Mouse (Mus musculus) liver, embryonic 12.5 days (tissue): ENCODE measurements around the gene Mt1. TPM values are rescaled to one million over a fixed set of nuclear protein-coding genes. Genes with fewer than 3 reads are reported as not detected.
A peak's percentile ranks its signal among the peaks of the same experiment; 100 is the strongest.

Experiments
- ATAC-seq: fragments of 200-750 bp; cut with Nextera tagmentation; 2 replicates; pipeline ENCODE4 v1.8.0; 2017; ENCODE audit warnings: moderate number of reproducible peaks, mild to moderate bottlenecking, moderate library complexity
- H3K27ac ChIP-seq: fragments of 300-500 bp; sonication (generic); 2 replicates; pipeline ENCODE4 v1.5.1; 2016; ENCODE audit warnings: mild to moderate bottlenecking
- H3K27me3 ChIP-seq: fragments of 300-500 bp; sonication (generic); replicated peaks from 2 replicates; pipeline ENCODE4 v1.6.1; 2016; ENCODE audit warnings: mild to moderate bottlenecking, moderate library complexity
- H3K36me3 ChIP-seq: fragments of 300-500 bp; sonication (generic); 2 replicates; pipeline ENCODE4 v1.6.1; 2016; ENCODE audit warnings: mild to moderate bottlenecking, moderate library complexity
- H3K4me1 ChIP-seq: fragments of 300-500 bp; sonication (generic); 2 replicates; pipeline ENCODE4 v1.6.1; 2016
- H3K4me2 ChIP-seq: fragments of 300-500 bp; sonication (generic); 2 replicates; pipeline ENCODE4 v1.6.1; 2016; ENCODE audit warnings: mild to moderate bottlenecking, moderate library complexity
- H3K4me3 ChIP-seq: fragments of 300-500 bp; sonication (generic); 2 replicates; pipeline ENCODE4 v1.5.1; 2016; ENCODE audit warnings: mild to moderate bottlenecking, moderate library complexity
- H3K9ac ChIP-seq: fragments of 300-500 bp; sonication (generic); 2 replicates; pipeline ENCODE4 v1.6.1; 2016; ENCODE audit warnings: mild to moderate bottlenecking, moderate library complexity
- H3K9me3 ChIP-seq: fragments of 300-500 bp; sonication (generic); replicated peaks from 2 replicates; pipeline ENCODE4 v1.6.1; 2016; ENCODE audit warnings: mild to moderate bottlenecking, moderate library complexity
- WGBS: fragments of 180-500 bp; shearing (Covaris S2); methylation state at CpG from one replicate; pipeline ENCODE4 v1.1.7; 2016; ENCODE audit not compliant: insufficient replicate concordance; 5-methylcytosine and 5-hydroxymethylcytosine counted together
- polyA plus RNA-seq: library from polyadenylated mRNA; unstranded; fragments of >200 nt; fragmentation: Nextera tagmentation; extraction: Ambion mirVana; gene quantifications from 2 replicates; pipeline ENCODE4 v1.2.1, GENCODE M21; 2016

Gene Mt1
- polyA plus RNA-seq, 1 experiment from 2014 or later, result 3,537 TPM

- peaks cover 16% of the 10 kb centered on the region for H3K27me3 ChIP-seq
These were observed 35.6 kb downstream of the Mt1 start, which contains the start of gene Nup93 for GRCm38 (mm10) chr8:94214252-94215173. Nup93 (plus strand) TSS chr8:94214564.

GRCm38 (mm10) chr8:94227381-94227939, 48.6 kb downstream of the Mt1 start:
- no peak overlapping the region for H3K4me3 ChIP-seq
- H3K36me3 ChIP-seq, result peaks cover 61% of the 10 kb centered on the region
- ATAC-seq, result no peak
- 86% methylated on average over 7 of the region's 7 CpGs for WGBS
- no peaks in the 10 kb centered on the region for H3K4me1 ChIP-seq
- H3K27me3 ChIP-seq, result no peaks in the 10 kb centered on the region
- H3K4me2 ChIP-seq, result no peak overlapping the region
- H3K27ac ChIP-seq, result no peak overlapping the region
- H3K9ac ChIP-seq, result no peak overlapping the region
- no peaks in the 10 kb centered on the region for H3K9me3 ChIP-seq

More at GRCm38 (mm10) chr8:94214252-94215173, 35.6 kb downstream of the Mt1 start, which contains the start of gene Nup93:
- Histone ChIP-seq H3K4me3 (peak within 1 kb of the TSS; percentile 87), H3K9me3 (no peaks in the 10 kb centered on the region), H3K4me2 (peak within 1 kb of the TSS; percentile 88), H3K27ac (peak within 1 kb of the TSS; percentile 84), H3K4me1 (peaks cover 46% of the 10 kb centered on the region), H3K36me3 (no peaks in the 10 kb centered on the region), H3K9ac (peak within 1 kb of the TSS; percentile 81)
- ATAC-seq, result peak; percentile 94
- WGBS, result under 1% methylated on average over 68 of the region's 68 CpGs

Other genes starting within 250 kb of the Mt1 start
- 78.1 and 79.9 TPM in 2 replicates for gene Amfr, start 166.2 kb upstream of the Mt1 start, polyA plus RNA-seq
- gene Nudt21, start 142.1 kb upstream of the Mt1 start, polyA plus RNA-seq, result 100 and 102 TPM in 2 replicates
- 7.2 and 8.2 TPM in 2 replicates for gene Ogfod1, start 141.9 kb upstream of the Mt1 start, polyA plus RNA-seq
- gene Bbs2, start 80.2 kb upstream of the Mt1 start, polyA plus RNA-seq, result 5.5 and 6.3 TPM in 2 replicates
- not detected in 2 replicates for gene Mt4, start 41.9 kb upstream of the Mt1 start, polyA plus RNA-seq
- gene Mt3, start 26.5 kb upstream of the Mt1 start, polyA plus RNA-seq, result 0.42 and 0.45 TPM in 2 replicates
- 1,025 and 1,037 TPM in 2 replicates for gene Mt2, start 6.4 kb upstream of the Mt1 start, polyA plus RNA-seq
- 74.6 and 77.0 TPM in 2 replicates for gene Nup93, start 35.5 kb downstream of the Mt1 start, polyA plus RNA-seq
- gene Slc12a3, start 150.1 kb downstream of the Mt1 start, polyA plus RNA-seq, result not detected in 2 replicates
- gene Herpud1, start 207.4 kb downstream of the Mt1 start, polyA plus RNA-seq, result 76.5 and 84.4 TPM in 2 replicates